Mouse (Mus musculus) monocyte, adult 59 days (primary cell): ENCODE measurements around the gene Olfr479. TPM values are rescaled to one million over a fixed set of nuclear protein-coding genes. Genes with fewer than 3 reads are reported as not detected.

Experiments used
- total RNA-seq, 2 experiments: library from RNA; stranded (reverse); gene quantifications; one replicate each; pipeline ENCODE4 v1.2.4; 2023

The Olfr479 gene
- not detected for total RNA-seq

GRCm38 (mm10) chr7:108050393-108050792 is at the start of gene Olfr479:
TSS of gene Olfr479 (plus strand) at chr7:108050693.

GRCm38 (mm10) chr7:108033889-108034288 is 16.6 kb upstream of the Olfr479 start, which contains the start of gene Olfr478:
TSS of gene Olfr478 (minus strand) at chr7:108033989.

GRCm38 (mm10) chr7:108067246-108067645 is 16.8 kb downstream of the Olfr479 start, which contains the start of gene Olfr480:
TSS of gene Olfr480 (minus strand) at chr7:108067346.

GRCm38 (mm10) chr7:108079555-108079954 is 29.1 kb downstream of the Olfr479 start, which contains the start of gene Olfr481:
TSS of gene Olfr481 (plus strand) at chr7:108079855.

GRCm38 (mm10) chr7:108097486-108097885 is 47.0 kb downstream of the Olfr479 start, which contains the start of gene Olfr482:
TSS of gene Olfr482 (minus strand) at chr7:108097586.

GRCm38 (mm10) chr7:108100549-108100948 is 50.1 kb downstream of the Olfr479 start, which contains the start of gene Olfr483:
TSS of gene Olfr483 (plus strand) at chr7:108100849.

Other genes with a start within 250 kb of the Olfr479 start
- not detected for gene Ovch2, start 249.5 kb upstream of the Olfr479 start, total RNA-seq
- not detected for gene Olfr467, start 238.4 kb upstream of the Olfr479 start, total RNA-seq
- not detected for gene Olfr469, start 225.2 kb upstream of the Olfr479 start, total RNA-seq
- gene Olfr470, start 203.2 kb upstream of the Olfr479 start, total RNA-seq, result not detected
- under 1 TPM in 1 of 2 experiments, not detected in 1; 0.08 TPM for gene Olfr472, start 152.8 kb upstream of the Olfr479 start, total RNA-seq
- gene Olfr473, start 120.2 kb upstream of the Olfr479 start, total RNA-seq, result not detected
- gene Olfr474, start 96.0 kb upstream of the Olfr479 start, total RNA-seq, result not detected
- gene Olfr476, start 85.9 kb upstream of the Olfr479 start, total RNA-seq, result not detected
- not detected for gene Olfr477, start 64.0 kb upstream of the Olfr479 start, total RNA-seq
- not detected for gene Olfr478, start 16.7 kb upstream of the Olfr479 start, total RNA-seq
- not detected for gene Olfr480, start 16.7 kb downstream of the Olfr479 start, total RNA-seq
- not detected for gene Olfr481, start 29.2 kb downstream of the Olfr479 start, total RNA-seq
- gene Olfr482, start 46.9 kb downstream of the Olfr479 start, total RNA-seq, result 1 to 10 TPM; 1.5 to 1.8 TPM
- not detected for gene Olfr483, start 50.2 kb downstream of the Olfr479 start, total RNA-seq
- not detected for gene Olfr484, start 76.8 kb downstream of the Olfr479 start, total RNA-seq
- not detected for gene Olfr485, start 109.2 kb downstream of the Olfr479 start, total RNA-seq
- gene Olfr486, start 122.0 kb downstream of the Olfr479 start, total RNA-seq, result not detected
- gene Olfr487, start 163.9 kb downstream of the Olfr479 start, total RNA-seq, result not detected
- not detected for gene Olfr488, start 207.7 kb downstream of the Olfr479 start, total RNA-seq
- gene Olfr490, start 238.2 kb downstream of the Olfr479 start, total RNA-seq, result not detected